Mouse (Mus musculus) G1E (cell line): ENCODE data around the gene Naa35.

Source experiments
- CTCF ChIP-seq: IDR thresholded peaks from 2 replicates; pipeline ENCODE4 v1.5.1; 2012; ENCODE audit warnings: low read depth, low read length, inconsistent platforms, mixed read lengths
- GATA1 ChIP-seq: IDR thresholded peaks from 2 replicates; pipeline ENCODE4 v1.6.1; 2012; ENCODE audit warnings: borderline replicate concordance, low read length, inconsistent platforms, mixed read lengths
- POLR2AphosphoS5 ChIP-seq: IDR thresholded peaks from 2 replicates; pipeline ENCODE4 v1.6.1; 2012; ENCODE audit warnings: low read depth, low read length, inconsistent platforms; ENCODE audit not compliant: insufficient replicate concordance

DNA sequence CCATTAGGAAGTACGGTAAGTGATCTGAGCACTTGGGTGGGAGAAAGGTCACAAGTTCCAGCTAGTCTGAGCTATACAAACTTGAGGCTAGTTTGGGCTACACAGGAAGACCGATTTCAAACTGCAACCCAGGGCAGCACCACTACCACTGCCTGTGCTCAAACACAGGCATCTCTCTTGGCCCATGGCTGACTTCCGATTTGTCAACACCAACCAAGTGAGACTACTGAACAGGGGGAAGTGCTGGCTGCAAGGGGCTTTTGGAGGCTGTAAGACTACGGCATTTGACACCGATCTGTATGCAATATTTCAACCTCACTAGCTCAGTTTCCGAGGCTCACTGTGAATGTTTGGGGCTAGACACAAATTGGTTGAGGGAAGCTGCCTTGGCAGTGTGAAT, 62.4 kb downstream of the Naa35 start:
- no peak for TF ChIP-seq CTCF
- TF ChIP-seq POLR2AphosphoS5, result no peak
- TF ChIP-seq GATA1, result no peak
